Mouse (Mus musculus): ENCODE measurements around the gene Fank1. TPM values are rescaled to one million over a fixed set of nuclear protein-coding genes. Genes with fewer than 3 reads are reported as not detected.

The Fank1 gene
- polyA plus RNA-seq, 2 experiments: 0.04 TPM; not detected in 1

DNA sequence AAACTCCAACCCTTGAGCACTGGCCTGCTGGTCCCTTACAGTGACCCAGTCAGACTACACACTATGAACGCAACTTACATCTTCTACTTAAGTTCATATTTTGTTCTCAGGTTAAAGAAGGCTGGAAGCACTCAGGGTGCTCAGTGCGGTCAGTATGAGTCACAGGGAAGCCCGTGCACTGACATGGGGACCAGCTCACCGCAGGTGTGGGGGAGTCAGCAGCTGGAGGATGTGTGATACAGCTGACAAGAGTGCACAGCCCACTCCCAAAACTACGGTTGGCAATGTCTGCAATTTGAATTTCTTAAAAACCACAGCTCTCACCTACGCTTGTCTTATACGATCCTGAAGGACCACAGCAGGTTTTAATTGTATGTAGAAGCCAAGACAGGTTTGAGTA, 36.1 kb upstream of the Fank1 start:
- Histone ChIP-seq H3K27ac (no peak overlapping the region), H3K9ac (replicated peaks) (no peak overlapping the region), H3K9me3 (ENCODE audit: control insufficient read depth, low read length) (no peaks in the 10 kb centered on the region), H3K36me3 (replicated peaks; ENCODE audit: control insufficient read depth, insufficient read depth, low read depth) (no peaks in the 10 kb centered on the region), H3K27me3 (ENCODE audit: control insufficient read depth, insufficient read depth, low read length) (no peaks in the 10 kb centered on the region), H3K4me1 (replicated peaks; ENCODE audit: control insufficient read depth in 2 of 2, insufficient read depth in 2 of 2, low read length in 1 of 2) (no peaks in the 10 kb centered on the region), H3K4me2 (ENCODE audit: low read depth) (no peak overlapping the region), H3K4me3 (ENCODE audit: insufficient read depth in 1 of 2, low read depth in 2 of 2, low read length in 2 of 2) (no peak overlapping the region)
- DNase-seq (ENCODE audit: low read depth in 3 of 3, low spot score in 3 of 3) (no peak), ATAC-seq (ENCODE audit: insufficient read depth) (no peak)
- TF ChIP-seq CTCF (IDR thresholded peaks at IDR 0.05; ENCODE audit: low read depth) (no peak), EP300 (IDR thresholded peaks at IDR 0.05; ENCODE audit: low read depth) (no peak)
- 78% methylated on average over 7 of the region's 7 CpGs for WGBS (ENCODE audit: insufficient replicate concordance)

DNA sequence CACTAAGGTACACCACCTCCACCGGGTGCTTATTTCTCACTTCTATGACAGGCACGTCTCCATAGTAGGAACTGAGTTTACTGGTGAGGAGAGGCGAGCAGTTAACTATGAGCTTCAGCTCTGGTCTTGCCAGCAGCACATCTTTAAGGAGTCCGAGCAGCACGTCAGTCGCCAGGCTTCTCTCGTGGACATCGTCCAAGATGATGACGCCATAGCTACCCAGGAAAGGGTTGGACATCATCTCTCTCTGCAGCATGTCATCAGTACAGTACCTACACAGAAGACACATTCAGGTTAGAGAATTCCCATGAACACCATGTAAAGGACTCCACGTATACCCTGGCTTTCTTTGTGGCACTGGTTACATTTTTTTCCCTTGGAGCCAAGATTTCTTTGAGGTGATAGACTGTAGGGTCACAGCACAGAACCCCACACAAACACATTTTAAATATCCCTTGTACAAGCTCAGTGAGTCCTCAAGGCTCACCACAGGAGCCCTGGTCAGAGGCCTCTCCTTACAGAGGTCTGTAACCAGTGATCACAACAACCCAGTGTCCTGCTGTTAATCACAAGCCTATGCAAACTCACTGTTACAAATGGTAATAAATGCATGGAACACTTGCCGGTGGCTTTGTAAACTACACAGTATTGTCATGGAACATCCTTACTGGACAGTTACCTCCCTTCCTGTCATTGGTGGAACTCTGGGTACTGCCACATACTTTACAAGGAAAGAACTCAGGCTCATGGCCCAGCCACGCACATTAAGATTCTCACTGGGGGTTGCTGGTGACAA, 33.9 kb upstream of the Fank1 start:
- Histone ChIP-seq H3K4me1 (replicated peaks; ENCODE audit: control insufficient read depth in 2 of 2, insufficient read depth in 2 of 2, low read length in 1 of 2) (no peaks in the 10 kb centered on the region), H3K4me3 (ENCODE audit: insufficient read depth in 1 of 2, low read depth in 2 of 2, low read length in 2 of 2) (no peak overlapping the region), H3K27me3 (ENCODE audit: control insufficient read depth, insufficient read depth, low read length) (no peaks in the 10 kb centered on the region), H3K4me2 (ENCODE audit: low read depth) (no peak overlapping the region), H3K27ac (no peak overlapping the region), H3K9me3 (ENCODE audit: control insufficient read depth, low read length) (no peaks in the 10 kb centered on the region), H3K9ac (replicated peaks) (no peak overlapping the region), H3K36me3 (replicated peaks; ENCODE audit: control insufficient read depth, insufficient read depth, low read depth) (no peaks in the 10 kb centered on the region)
- DNase-seq (ENCODE audit: low read depth in 3 of 3, low spot score in 3 of 3): no peak
- WGBS (ENCODE audit: insufficient replicate concordance): 78% methylated on average over 12 of the region's 12 CpGs
- ATAC-seq (ENCODE audit: insufficient read depth): no peak
- no peak for TF ChIP-seq CTCF (IDR thresholded peaks at IDR 0.05; ENCODE audit: low read depth)
- no peak for TF ChIP-seq EP300 (IDR thresholded peaks at IDR 0.05; ENCODE audit: low read depth)

DNA sequence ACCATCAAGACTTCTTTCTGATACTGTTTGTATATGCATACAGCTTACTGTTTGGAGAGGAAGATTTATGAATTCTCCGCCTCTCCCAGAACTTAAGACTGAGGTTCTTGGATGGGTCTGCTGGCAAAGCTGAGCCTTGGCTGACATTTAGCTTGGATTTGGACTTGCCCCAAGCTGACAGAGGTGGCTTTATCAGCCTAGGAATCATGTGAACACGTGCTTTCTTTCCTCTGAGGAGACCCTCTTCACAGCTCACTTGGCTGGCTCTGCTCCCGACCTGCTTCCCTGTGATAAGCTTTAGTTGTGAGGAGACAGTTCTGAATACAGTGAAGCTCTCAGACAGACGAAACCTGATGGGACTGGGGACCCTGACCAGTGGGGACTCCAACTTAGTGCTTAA, 33.0 kb upstream of the Fank1 start:
- Histone ChIP-seq H3K4me3 (ENCODE audit: insufficient read depth in 1 of 2, low read depth in 2 of 2, low read length in 2 of 2) (no peak overlapping the region), H3K9ac (replicated peaks) (no peak overlapping the region), H3K27ac (no peak overlapping the region), H3K4me1 (replicated peaks; ENCODE audit: control insufficient read depth in 2 of 2, insufficient read depth in 2 of 2, low read length in 1 of 2) (no peaks in the 10 kb centered on the region), H3K4me2 (ENCODE audit: low read depth) (no peak overlapping the region), H3K27me3 (ENCODE audit: control insufficient read depth, insufficient read depth, low read length) (no peaks in the 10 kb centered on the region), H3K36me3 (replicated peaks; ENCODE audit: control insufficient read depth, insufficient read depth, low read depth) (no peaks in the 10 kb centered on the region), H3K9me3 (ENCODE audit: control insufficient read depth, low read length) (no peaks in the 10 kb centered on the region)
- 35% methylated on average over 4 of the region's 4 CpGs for WGBS (ENCODE audit: insufficient replicate concordance)
- no peak for ATAC-seq (ENCODE audit: insufficient read depth)
- no peak for TF ChIP-seq EP300 (IDR thresholded peaks at IDR 0.05; ENCODE audit: low read depth)
- no peak for TF ChIP-seq CTCF (IDR thresholded peaks at IDR 0.05; ENCODE audit: low read depth)
- DNase-seq (ENCODE audit: low read depth in 3 of 3, low spot score in 3 of 3): no peak

DNA sequence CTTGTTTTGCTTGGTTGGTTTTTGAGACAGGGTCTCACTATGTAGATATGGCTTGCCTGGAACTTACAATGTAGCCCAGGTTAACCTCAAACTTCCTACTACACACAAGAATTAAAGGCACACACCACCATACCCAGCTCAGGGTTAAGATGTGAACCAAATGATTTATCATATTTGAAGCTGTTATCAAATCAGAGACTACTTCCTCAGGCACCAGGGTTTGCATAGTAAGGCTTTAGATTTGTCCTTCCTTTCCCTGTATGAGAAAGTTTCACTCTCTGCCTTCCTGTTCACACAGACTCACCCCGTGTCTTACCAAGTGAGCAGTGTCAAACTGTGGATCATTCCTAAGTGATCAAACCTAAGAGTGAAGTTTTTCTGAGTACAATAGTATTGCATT, 32.5 kb upstream of the Fank1 start:
- Histone ChIP-seq H3K9ac (replicated peaks) (no peak overlapping the region), H3K36me3 (replicated peaks; ENCODE audit: control insufficient read depth, insufficient read depth, low read depth) (no peaks in the 10 kb centered on the region), H3K4me1 (replicated peaks; ENCODE audit: control insufficient read depth in 2 of 2, insufficient read depth in 2 of 2, low read length in 1 of 2) (no peaks in the 10 kb centered on the region), H3K9me3 (ENCODE audit: control insufficient read depth, low read length) (no peaks in the 10 kb centered on the region), H3K4me2 (ENCODE audit: low read depth) (no peak overlapping the region), H3K27me3 (ENCODE audit: control insufficient read depth, insufficient read depth, low read length) (no peaks in the 10 kb centered on the region), H3K4me3 (ENCODE audit: insufficient read depth in 1 of 2, low read depth in 2 of 2, low read length in 2 of 2) (no peak overlapping the region), H3K27ac (no peak overlapping the region)
- TF ChIP-seq EP300 (IDR thresholded peaks at IDR 0.05; ENCODE audit: low read depth) (no peak), CTCF (IDR thresholded peaks at IDR 0.05; ENCODE audit: low read depth) (no peak)
- DNase-seq (ENCODE audit: low read depth in 3 of 3, low spot score in 3 of 3): no peak
- 38% methylated on average over 1 of the region's 1 CpGs for WGBS (ENCODE audit: insufficient replicate concordance)
- ATAC-seq (ENCODE audit: insufficient read depth): no peak

DNA sequence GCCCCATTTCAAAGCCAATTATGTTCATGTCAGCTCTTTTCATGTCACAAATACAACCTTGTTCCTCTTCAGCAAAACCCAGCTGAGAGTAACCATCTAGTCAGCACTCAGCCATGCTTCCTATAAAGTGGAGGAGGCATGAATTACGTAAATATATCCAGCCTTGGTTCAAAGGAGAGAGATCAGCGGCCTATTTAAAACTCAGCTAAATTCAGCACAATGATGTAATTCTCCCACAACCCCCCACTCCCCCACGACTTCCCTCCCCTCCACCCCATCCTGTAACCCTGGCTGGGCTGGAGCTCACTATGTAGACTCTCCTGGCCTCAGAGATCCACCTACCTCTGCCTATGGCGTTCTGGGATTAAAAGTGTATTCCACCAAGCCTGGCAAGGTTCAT, 32.0 kb upstream of the Fank1 start:
- Histone ChIP-seq H3K4me3 (ENCODE audit: insufficient read depth in 1 of 2, low read depth in 2 of 2, low read length in 2 of 2) (no peak overlapping the region), H3K9ac (replicated peaks) (no peak overlapping the region), H3K4me2 (ENCODE audit: low read depth) (no peak overlapping the region), H3K4me1 (replicated peaks; ENCODE audit: control insufficient read depth in 2 of 2, insufficient read depth in 2 of 2, low read length in 1 of 2) (no peaks in the 10 kb centered on the region), H3K27ac (no peak overlapping the region), H3K36me3 (replicated peaks; ENCODE audit: control insufficient read depth, insufficient read depth, low read depth) (no peaks in the 10 kb centered on the region), H3K27me3 (ENCODE audit: control insufficient read depth, insufficient read depth, low read length) (no peaks in the 10 kb centered on the region), H3K9me3 (ENCODE audit: control insufficient read depth, low read length) (no peaks in the 10 kb centered on the region)
- no peak for TF ChIP-seq EP300 (IDR thresholded peaks at IDR 0.05; ENCODE audit: low read depth)
- no peak for TF ChIP-seq CTCF (IDR thresholded peaks at IDR 0.05; ENCODE audit: low read depth)
- WGBS (ENCODE audit: insufficient replicate concordance): 46% methylated on average over 4 of the region's 4 CpGs
- ATAC-seq (ENCODE audit: insufficient read depth) (no peak), DNase-seq (ENCODE audit: low read depth in 3 of 3, low spot score in 3 of 3) (no peak)
